Mouse (Mus musculus): ENCODE results near the gene Rgs14. TPM values are rescaled to one million over a fixed set of nuclear protein-coding genes. Genes with fewer than 3 reads are reported as not detected.
A peak's percentile ranks its signal among the peaks of the same experiment; 100 is the strongest.

Gene Rgs14
- polyA plus RNA-seq, 1 experiment: 0.10 TPM

DNA sequence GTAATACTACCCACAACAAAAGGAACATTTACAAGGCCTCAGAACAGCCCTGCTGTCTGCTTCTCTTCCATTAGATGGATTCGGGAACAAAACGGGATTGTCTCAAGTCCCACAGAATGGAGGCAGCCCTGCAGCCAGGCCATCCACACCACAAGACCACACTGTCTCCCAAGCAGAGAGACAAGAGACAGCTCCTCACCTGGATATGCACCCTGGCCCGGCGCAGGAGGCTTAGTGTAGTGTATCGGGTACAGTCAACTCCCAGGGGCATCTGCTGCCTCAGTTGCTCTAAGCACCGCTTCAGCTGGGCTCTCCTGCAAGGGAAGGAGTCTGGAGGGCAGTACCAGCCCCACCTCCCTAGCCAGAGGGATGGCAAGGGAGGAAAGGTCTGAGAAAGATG, 41.4 kb upstream of the Rgs14 start:
- TF ChIP-seq POLR2A (IDR thresholded peaks at IDR 0.05; ENCODE audit: control insufficient read depth, low read depth, low read length): no peak
- no peak for TF ChIP-seq CTCF (IDR thresholded peaks at IDR 0.05; ENCODE audit: control insufficient read depth, insufficient read depth, insufficient replicate concordance, low read depth, low read length)
- Histone ChIP-seq H3K4me1 (ENCODE audit: control insufficient read depth, insufficient read depth, low read length) (peaks cover 14% of the 10 kb centered on the region), H3K36me3 (ENCODE audit: control insufficient read depth, insufficient read depth, low read length) (no peaks in the 10 kb centered on the region), H3K27me3 (ENCODE audit: control insufficient read depth, insufficient read depth, low read length) (no peaks in the 10 kb centered on the region), H3K4me3 (ENCODE audit: control insufficient read depth, low read depth, low read length) (no peak overlapping the region), H3K27ac (ENCODE audit: control insufficient read depth, insufficient read depth, low read depth, low read length) (no peak overlapping the region)

DNA sequence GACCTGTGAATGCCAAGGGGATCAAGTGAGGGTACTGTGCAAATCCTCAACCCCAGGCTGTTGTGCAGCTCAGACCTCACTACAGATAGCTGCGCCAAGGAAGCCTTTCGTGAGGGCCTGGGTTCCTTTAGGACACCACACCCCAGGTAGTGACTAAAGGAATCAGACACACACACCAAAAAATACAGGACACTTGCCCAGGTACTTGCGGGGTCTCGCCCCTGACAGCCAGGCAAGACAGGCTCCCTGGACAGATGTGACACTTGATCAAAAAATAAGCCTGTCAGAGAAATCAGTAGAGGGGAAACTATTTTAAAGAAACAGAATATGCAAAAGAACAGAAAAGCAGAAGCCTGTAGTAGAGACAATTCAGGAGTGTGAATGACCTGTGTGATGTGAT, 40.9 kb upstream of the Rgs14 start:
- H3K4me1 ChIP-seq (ENCODE audit: control insufficient read depth, insufficient read depth, low read length): peaks cover 14% of the 10 kb centered on the region

GRCm38 (mm10) chr13:55329109-55329682, 40.3 kb upstream of the Rgs14 start:
- Histone ChIP-seq H3K27me3 (ENCODE audit: control insufficient read depth, insufficient read depth, low read length) (no peaks in the 10 kb centered on the region), H3K4me1 (ENCODE audit: control insufficient read depth, insufficient read depth, low read length) (peaks cover 14% of the 10 kb centered on the region), H3K36me3 (ENCODE audit: control insufficient read depth, insufficient read depth, low read length) (no peaks in the 10 kb centered on the region), H3K4me3 (ENCODE audit: control insufficient read depth, low read depth, low read length) (peak overlapping the region; percentile 72), H3K27ac (ENCODE audit: control insufficient read depth, insufficient read depth, low read depth, low read length) (no peak overlapping the region)
- no peak for TF ChIP-seq POLR2A (IDR thresholded peaks at IDR 0.05; ENCODE audit: control insufficient read depth, low read depth, low read length)
- no peak for TF ChIP-seq CTCF (IDR thresholded peaks at IDR 0.05; ENCODE audit: control insufficient read depth, insufficient read depth, insufficient replicate concordance, low read depth, low read length)

More for the DNA sequence above, 40.9 kb upstream of the Rgs14 start:
- H3K36me3 ChIP-seq (ENCODE audit: control insufficient read depth, insufficient read depth, low read length): no peaks in the 10 kb centered on the region
- no peaks in the 10 kb centered on the region for H3K27me3 ChIP-seq (ENCODE audit: control insufficient read depth, insufficient read depth, low read length)
- no peak for TF ChIP-seq CTCF (IDR thresholded peaks at IDR 0.05; ENCODE audit: control insufficient read depth, insufficient read depth, insufficient replicate concordance, low read depth, low read length)
- TF ChIP-seq POLR2A (IDR thresholded peaks at IDR 0.05; ENCODE audit: control insufficient read depth, low read depth, low read length): no peak
- H3K4me3 ChIP-seq (ENCODE audit: control insufficient read depth, low read depth, low read length): no peak overlapping the region
- no peak overlapping the region for H3K27ac ChIP-seq (ENCODE audit: control insufficient read depth, insufficient read depth, low read depth, low read length)

DNA sequence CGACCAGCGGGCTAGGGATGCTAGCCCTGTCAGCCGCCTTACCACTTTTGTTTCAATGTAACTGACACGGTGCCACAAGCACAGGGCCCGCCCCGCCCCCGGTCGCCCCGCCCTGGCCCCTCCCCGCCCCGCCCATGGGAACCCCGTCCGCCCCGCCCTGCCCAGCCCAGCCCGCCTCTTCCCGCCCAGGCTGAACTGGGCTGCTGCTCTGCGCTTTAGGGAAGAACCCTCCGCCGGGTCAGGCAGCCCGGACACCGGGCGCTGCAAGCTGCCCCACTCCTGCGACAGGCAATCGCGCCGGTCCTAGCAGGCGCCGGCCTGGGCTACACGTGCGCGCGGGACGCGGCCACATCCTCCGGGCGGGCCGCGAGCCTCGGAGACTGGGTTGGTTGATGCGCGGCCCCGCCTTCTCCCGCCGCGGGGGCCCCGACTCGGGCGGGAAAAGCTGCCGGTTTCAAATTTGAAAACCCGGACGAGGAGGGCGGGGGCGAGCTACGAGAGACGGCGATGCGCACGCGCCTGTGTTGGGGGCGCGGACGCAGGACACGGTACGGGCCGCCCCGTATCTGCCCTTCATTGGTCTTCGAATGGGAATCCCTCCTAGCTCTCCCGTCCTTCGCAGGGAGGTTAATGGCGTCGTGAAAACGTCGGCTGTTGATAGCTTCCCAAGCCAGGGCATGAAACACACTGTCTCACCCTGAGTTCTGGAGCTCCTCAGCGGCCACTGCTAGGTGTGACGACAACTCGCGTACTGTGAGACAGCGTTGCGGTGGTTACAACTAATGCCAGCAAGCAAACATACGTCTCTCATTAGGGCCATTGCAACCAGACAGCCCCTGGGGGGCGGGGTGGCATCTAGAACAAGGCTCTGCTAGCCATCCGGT, 39.6 kb upstream of the Rgs14 start, which contains the start of gene Mxd3:
Mxd3 (minus strand) TSS at position 141 of the 884 bp plus-strand sequence.
- TF ChIP-seq POLR2A (IDR thresholded peaks at IDR 0.05; ENCODE audit: control insufficient read depth, low read depth, low read length) (no peak; the same call in 1 of the 2 replicates), CTCF (IDR thresholded peaks at IDR 0.05; ENCODE audit: control insufficient read depth, insufficient read depth, insufficient replicate concordance, low read depth, low read length) (no peak)
- Histone ChIP-seq H3K4me1 (ENCODE audit: control insufficient read depth, insufficient read depth, low read length) (peaks cover 14% of the 10 kb centered on the region), H3K27ac (ENCODE audit: control insufficient read depth, insufficient read depth, low read depth, low read length) (peak within 1 kb of the TSS; percentile 23), H3K36me3 (ENCODE audit: control insufficient read depth, insufficient read depth, low read length) (no peaks in the 10 kb centered on the region), H3K27me3 (ENCODE audit: control insufficient read depth, insufficient read depth, low read length) (no peaks in the 10 kb centered on the region), H3K4me3 (ENCODE audit: control insufficient read depth, low read depth, low read length) (peak within 1 kb of the TSS; percentile 88)

- Histone ChIP-seq H3K27ac (ENCODE audit: control insufficient read depth, insufficient read depth, low read depth, low read length) (no peak overlapping the region; the same call in 1 of the 2 replicates), H3K4me1 (ENCODE audit: control insufficient read depth, insufficient read depth, low read length) (peaks cover 14% of the 10 kb centered on the region), H3K27me3 (ENCODE audit: control insufficient read depth, insufficient read depth, low read length) (no peaks in the 10 kb centered on the region), H3K4me3 (ENCODE audit: control insufficient read depth, low read depth, low read length) (peak overlapping the region; percentile 88), H3K36me3 (ENCODE audit: control insufficient read depth, insufficient read depth, low read length) (no peaks in the 10 kb centered on the region)
- TF ChIP-seq POLR2A (IDR thresholded peaks at IDR 0.05; ENCODE audit: control insufficient read depth, low read depth, low read length) (no peak), CTCF (IDR thresholded peaks at IDR 0.05; ENCODE audit: control insufficient read depth, insufficient read depth, insufficient replicate concordance, low read depth, low read length) (no peak; the same call in 1 of the 2 replicates)
Measured at GRCm38 (mm10) chr13:55330567-55331400, 38.7 kb upstream of the Rgs14 start.

GRCm38 (mm10) chr13:55332331-55332730, 37.2 kb upstream of the Rgs14 start:
- no peaks in the 10 kb centered on the region for H3K27me3 ChIP-seq (ENCODE audit: control insufficient read depth, insufficient read depth, low read length)
- H3K4me3 ChIP-seq (ENCODE audit: control insufficient read depth, low read depth, low read length): no peak overlapping the region
- H3K36me3 ChIP-seq (ENCODE audit: control insufficient read depth, insufficient read depth, low read length): no peaks in the 10 kb centered on the region
- no peak overlapping the region for H3K27ac ChIP-seq (ENCODE audit: control insufficient read depth, insufficient read depth, low read depth, low read length)
- H3K4me1 ChIP-seq (ENCODE audit: control insufficient read depth, insufficient read depth, low read length): peaks cover 14% of the 10 kb centered on the region
- TF ChIP-seq CTCF (IDR thresholded peaks at IDR 0.05; ENCODE audit: control insufficient read depth, insufficient read depth, insufficient replicate concordance, low read depth, low read length) (no peak), POLR2A (IDR thresholded peaks at IDR 0.05; ENCODE audit: control insufficient read depth, low read depth, low read length) (no peak)
